Mouse (Mus musculus): ENCODE data around the gene Mepce. TPM values are rescaled to one million over a fixed set of nuclear protein-coding genes. Genes with fewer than 3 reads are reported as not detected.
"Not testable (repeated sequence)": the region's sequence is repeated elsewhere in the genome, so short reads cannot be mapped to it uniquely, and the experiment has no call there.

Mepce gene
- total RNA-seq, 2 experiments from 2014 or later, result 25.0 to 34.2 TPM

GRCm38 (mm10) chr5:137764609-137765340 is 22.7 kb downstream of the Mepce start:
- no peak for DNase-seq (ENCODE audit: low spot score in 2 of 2)

- peak; percentile 65 to 85 for DNase-seq (ENCODE audit: low spot score in 2 of 2)
Observed at GRCm38 (mm10) chr5:137759971-137760412, 27.5 kb downstream of the Mepce start.

- DNase-seq (ENCODE audit: low spot score in 2 of 2), result no peak
Observed at GRCm38 (mm10) chr5:137758921-137759534, 28.4 kb downstream of the Mepce start.

GRCm38 (mm10) chr5:137757887-137758286 is 29.6 kb downstream of the Mepce start:
- no peak for DNase-seq (ENCODE audit: low spot score in 2 of 2)

GRCm38 (mm10) chr5:137756882-137757661 is 30.4 kb downstream of the Mepce start:
- peak; percentile 73 to 81 for DNase-seq (ENCODE audit: low spot score in 2 of 2)

- DNase-seq (ENCODE audit: low spot score in 2 of 2), result no peak
Observed at GRCm38 (mm10) chr5:137756106-137756505, 31.3 kb downstream of the Mepce start.

GRCm38 (mm10) chr5:137755425-137755824 is 32.0 kb downstream of the Mepce start:
- no peak for DNase-seq (ENCODE audit: low spot score in 2 of 2)

GRCm38 (mm10) chr5:137753111-137753832 is 34.2 kb downstream of the Mepce start:
- DNase-seq (ENCODE audit: low spot score in 2 of 2), result no peak

GRCm38 (mm10) chr5:137751988-137752387 is 35.5 kb downstream of the Mepce start:
- DNase-seq (ENCODE audit: low spot score in 2 of 2), result no peak

GRCm38 (mm10) chr5:137751221-137751887 is 36.1 kb downstream of the Mepce start:
- DNase-seq (ENCODE audit: low spot score in 2 of 2), result no peak

- not testable (repeated sequence) for DNase-seq (ENCODE audit: low spot score in 2 of 2)
Observed at GRCm38 (mm10) chr5:137750212-137750611, 37.2 kb downstream of the Mepce start.

- DNase-seq (ENCODE audit: low spot score in 2 of 2), result no peak
Observed at GRCm38 (mm10) chr5:137749196-137749836, 38.1 kb downstream of the Mepce start.

- DNase-seq (ENCODE audit: low spot score in 2 of 2), result no peak
Observed at GRCm38 (mm10) chr5:137748130-137748770, 39.2 kb downstream of the Mepce start.

- DNase-seq (ENCODE audit: low spot score in 2 of 2), result no peak
Observed at GRCm38 (mm10) chr5:137747326-137747961, 40.0 kb downstream of the Mepce start.

- DNase-seq (ENCODE audit: low spot score in 2 of 2), result no peak
Observed at GRCm38 (mm10) chr5:137746851-137747325, 40.6 kb downstream of the Mepce start.

- DNase-seq (ENCODE audit: low spot score in 2 of 2), result peak; percentile 62 to 79
Observed at GRCm38 (mm10) chr5:137746282-137746850, 41.1 kb downstream of the Mepce start.

GRCm38 (mm10) chr5:137745214-137746171 is 42.0 kb downstream of the Mepce start, which contains the start of gene Tsc22d4:
Gene Tsc22d4 (plus strand): TSS chr5:137745730.
- DNase-seq (ENCODE audit: low spot score in 2 of 2), result peak; percentile 92
